Mouse (Mus musculus): ENCODE data around the gene Syngap1. TPM values are rescaled to one million over a fixed set of nuclear protein-coding genes. Genes with fewer than 3 reads are reported as not detected.
A peak's percentile ranks its signal among the peaks of the same experiment; 100 is the strongest.

Syngap1 gene
- polyA plus RNA-seq, 1 experiment from 2014 or later, result 3.7 TPM

- H3K36me3 ChIP-seq (ENCODE audit: control insufficient read depth, insufficient read depth, low read length), result peaks cover 15% of the 10 kb centered on the region
Observed at GRCm38 (mm10) chr17:26932839-26933398, 8.1 kb upstream of the Syngap1 start, which contains the start of gene Phf1. Gene Phf1 (plus strand): TSS chr17:26933052.

GRCm38 (mm10) chr17:26933419-26933818 is 7.6 kb upstream of the Syngap1 start:
- H3K9ac ChIP-seq (ENCODE audit: low read depth, low read length), result peak overlapping the region; percentile 82
- H3K4me1 ChIP-seq (ENCODE audit: control insufficient read depth, insufficient read depth, low read length), result peaks cover 20% of the 10 kb centered on the region
- peak overlapping the region; percentile 95 for H3K4me2 ChIP-seq
- H3K27ac ChIP-seq (ENCODE audit: low read depth, low read length), result peak overlapping the region; percentile 73
- H3K4me3 ChIP-seq (ENCODE audit: low read depth, low read length), result peak overlapping the region; percentile 73
- ATAC-seq (replicated peaks; ENCODE audit: insufficient number of reproducible peaks, low FRiP score, low TSS enrichment), result peak; percentile 24
- H3K36me3 ChIP-seq (ENCODE audit: control insufficient read depth, insufficient read depth, low read length), result peaks cover 15% of the 10 kb centered on the region
- no peaks in the 10 kb centered on the region for H3K9me3 ChIP-seq (replicated peaks; ENCODE audit: control insufficient read depth, low read length)
- no peaks in the 10 kb centered on the region for H3K27me3 ChIP-seq (ENCODE audit: control insufficient read depth, insufficient read depth, low read length)
- WGBS (ENCODE audit: insufficient replicate concordance), result 8% methylated on average over 13 of the region's 13 CpGs

More at GRCm38 (mm10) chr17:26932839-26933398, 8.1 kb upstream of the Syngap1 start, which contains the start of gene Phf1:
- H3K27ac ChIP-seq (ENCODE audit: low read depth, low read length), result peak within 1 kb of the TSS; percentile 73
- under 1% methylated on average over 33 of the region's 43 CpGs for WGBS (ENCODE audit: insufficient replicate concordance)
- peak within 1 kb of the TSS; percentile 73 for H3K4me3 ChIP-seq (ENCODE audit: low read depth, low read length)
- peak within 1 kb of the TSS; percentile 82 for H3K9ac ChIP-seq (ENCODE audit: low read depth, low read length)
- H3K27me3 ChIP-seq (ENCODE audit: control insufficient read depth, insufficient read depth, low read length), result no peaks in the 10 kb centered on the region
- peaks cover 15% of the 10 kb centered on the region for H3K4me1 ChIP-seq (ENCODE audit: control insufficient read depth, insufficient read depth, low read length)
- no peaks in the 10 kb centered on the region for H3K9me3 ChIP-seq (replicated peaks; ENCODE audit: control insufficient read depth, low read length)
- ATAC-seq (replicated peaks; ENCODE audit: insufficient number of reproducible peaks, low FRiP score, low TSS enrichment), result peak; percentile 85
- H3K4me2 ChIP-seq, result peak within 1 kb of the TSS; percentile 95

DNA sequence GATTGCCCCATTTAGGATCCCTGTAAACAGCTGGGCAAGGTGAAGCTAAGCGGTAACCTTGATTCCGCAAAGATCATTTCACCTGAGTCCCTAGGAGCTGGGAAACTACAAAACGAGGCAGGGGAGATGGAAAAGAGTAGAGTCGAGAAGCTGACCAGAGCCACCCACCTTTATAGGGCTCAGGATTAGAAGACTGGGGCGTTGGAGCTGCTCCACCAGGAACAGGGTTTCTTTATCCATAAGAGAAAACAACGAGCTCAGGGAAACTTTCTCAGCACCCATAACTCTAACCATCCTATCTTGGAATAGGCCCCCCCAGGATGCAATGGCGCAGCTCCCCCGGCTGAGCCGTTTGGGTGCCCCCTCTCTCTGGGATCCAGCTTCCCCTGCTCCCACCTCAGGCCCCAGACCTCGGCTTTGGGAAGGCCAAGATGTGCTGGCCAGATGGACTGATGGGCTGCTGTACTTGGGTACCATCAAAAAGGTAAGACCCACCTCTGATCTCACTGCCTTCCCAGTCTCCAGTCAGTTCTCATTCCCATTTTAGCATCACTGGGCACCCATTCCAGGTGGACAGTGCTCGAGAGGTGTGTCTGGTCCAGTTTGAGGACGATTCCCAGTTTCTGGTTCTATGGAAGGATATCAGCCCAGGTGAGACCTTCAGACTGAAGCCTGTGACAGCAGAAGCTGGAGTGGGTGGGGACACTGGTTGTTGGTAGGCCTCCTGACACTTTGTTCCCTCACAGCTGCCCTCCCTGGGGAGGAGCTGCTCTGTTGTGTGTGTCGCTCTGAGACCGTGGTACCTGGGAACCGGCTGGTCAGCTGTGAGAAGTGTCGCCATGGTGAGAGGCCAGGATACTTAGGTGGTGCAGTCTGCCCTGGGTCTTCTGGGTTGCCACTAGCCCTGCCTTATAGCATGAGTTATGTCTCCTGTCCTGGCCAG is 6.9 kb upstream of the Syngap1 start:
- H3K9ac ChIP-seq (ENCODE audit: low read depth, low read length), result peak overlapping the region; percentile 82; the same call in 1 of the 2 replicates

DNA sequence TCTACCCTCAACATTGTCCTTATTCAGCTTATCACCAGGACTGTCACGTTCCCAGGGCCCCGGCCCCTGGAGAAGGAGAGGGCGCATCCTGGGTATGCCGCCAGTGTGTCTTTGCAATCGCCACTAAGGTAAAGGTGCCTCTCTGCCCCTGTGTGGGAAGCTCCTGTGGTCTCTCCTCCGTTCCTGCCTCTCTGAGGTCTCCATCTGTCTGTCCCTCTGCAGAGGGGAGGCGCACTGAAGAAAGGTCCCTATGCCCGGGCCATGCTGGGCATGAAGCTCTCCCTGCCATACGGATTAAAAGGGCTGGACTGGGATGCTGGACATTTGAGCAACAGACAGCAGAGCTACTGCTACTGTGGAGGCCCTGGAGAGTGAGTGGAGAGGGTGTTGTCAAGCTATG is 6.0 kb upstream of the Syngap1 start:
- ATAC-seq (replicated peaks; ENCODE audit: insufficient number of reproducible peaks, low FRiP score, low TSS enrichment), result no peak
- Histone ChIP-seq H3K9ac (ENCODE audit: low read depth, low read length) (no peak overlapping the region), H3K27me3 (ENCODE audit: control insufficient read depth, insufficient read depth, low read length) (no peaks in the 10 kb centered on the region), H3K27ac (ENCODE audit: low read depth, low read length) (no peak overlapping the region), H3K9me3 (replicated peaks; ENCODE audit: control insufficient read depth, low read length) (no peaks in the 10 kb centered on the region), H3K36me3 (ENCODE audit: control insufficient read depth, insufficient read depth, low read length) (peaks cover 11% of the 10 kb centered on the region), H3K4me1 (ENCODE audit: control insufficient read depth, insufficient read depth, low read length) (peaks cover 26% of the 10 kb centered on the region), H3K4me2 (no peak overlapping the region), H3K4me3 (ENCODE audit: low read depth, low read length) (no peak overlapping the region)
- 87% methylated on average over 9 of the region's 9 CpGs for WGBS (ENCODE audit: insufficient replicate concordance)

More for the DNA sequence above, 6.9 kb upstream of the Syngap1 start:
- peak overlapping the region; percentile 73 for H3K4me3 ChIP-seq (ENCODE audit: low read depth, low read length)
- no peak for ATAC-seq (replicated peaks; ENCODE audit: insufficient number of reproducible peaks, low FRiP score, low TSS enrichment)
- H3K4me1 ChIP-seq (ENCODE audit: control insufficient read depth, insufficient read depth, low read length), result peaks cover 22% of the 10 kb centered on the region
- WGBS (ENCODE audit: insufficient replicate concordance), result 81% methylated on average over 16 of the region's 16 CpGs
- H3K9me3 ChIP-seq (replicated peaks; ENCODE audit: control insufficient read depth, low read length), result no peaks in the 10 kb centered on the region
- no peak overlapping the region for H3K27ac ChIP-seq (ENCODE audit: low read depth, low read length)
- peaks cover 11% of the 10 kb centered on the region for H3K36me3 ChIP-seq (ENCODE audit: control insufficient read depth, insufficient read depth, low read length)
- H3K27me3 ChIP-seq (ENCODE audit: control insufficient read depth, insufficient read depth, low read length), result no peaks in the 10 kb centered on the region
- peak overlapping the region; percentile 95 for H3K4me2 ChIP-seq

GRCm38 (mm10) chr17:26936453-26936852 is 4.6 kb upstream of the Syngap1 start:
- WGBS (ENCODE audit: insufficient replicate concordance), result 82% methylated on average over 12 of the region's 12 CpGs
- Histone ChIP-seq H3K4me1 (ENCODE audit: control insufficient read depth, insufficient read depth, low read length) (peaks cover 34% of the 10 kb centered on the region), H3K27ac (ENCODE audit: low read depth, low read length) (no peak overlapping the region), H3K9ac (ENCODE audit: low read depth, low read length) (no peak overlapping the region), H3K27me3 (ENCODE audit: control insufficient read depth, insufficient read depth, low read length) (no peaks in the 10 kb centered on the region), H3K4me2 (no peak overlapping the region), H3K36me3 (ENCODE audit: control insufficient read depth, insufficient read depth, low read length) (peaks cover 9% of the 10 kb centered on the region), H3K4me3 (ENCODE audit: low read depth, low read length) (no peak overlapping the region), H3K9me3 (replicated peaks; ENCODE audit: control insufficient read depth, low read length) (no peaks in the 10 kb centered on the region)
- ATAC-seq (replicated peaks; ENCODE audit: insufficient number of reproducible peaks, low FRiP score, low TSS enrichment), result no peak

- Histone ChIP-seq H3K9ac (ENCODE audit: low read depth, low read length) (no peak overlapping the region), H3K9me3 (replicated peaks; ENCODE audit: control insufficient read depth, low read length) (no peaks in the 10 kb centered on the region), H3K4me2 (no peak overlapping the region), H3K4me3 (ENCODE audit: low read depth, low read length) (no peak overlapping the region), H3K4me1 (ENCODE audit: control insufficient read depth, insufficient read depth, low read length) (peaks cover 34% of the 10 kb centered on the region), H3K27me3 (ENCODE audit: control insufficient read depth, insufficient read depth, low read length) (no peaks in the 10 kb centered on the region), H3K27ac (ENCODE audit: low read depth, low read length) (no peak overlapping the region), H3K36me3 (ENCODE audit: control insufficient read depth, insufficient read depth, low read length) (peaks cover 9% of the 10 kb centered on the region)
- 85% methylated on average over 15 of the region's 15 CpGs for WGBS (ENCODE audit: insufficient replicate concordance)
- no peak for ATAC-seq (replicated peaks; ENCODE audit: insufficient number of reproducible peaks, low FRiP score, low TSS enrichment)
Observed at GRCm38 (mm10) chr17:26936921-26937695, 3.9 kb upstream of the Syngap1 start.

GRCm38 (mm10) chr17:26937883-26938695 is 3.0 kb upstream of the Syngap1 start:
- no peak for ATAC-seq (replicated peaks; ENCODE audit: insufficient number of reproducible peaks, low FRiP score, low TSS enrichment)
- peaks cover 31% of the 10 kb centered on the region for H3K4me1 ChIP-seq (ENCODE audit: control insufficient read depth, insufficient read depth, low read length)
- 55% methylated on average over 16 of the region's 16 CpGs for WGBS (ENCODE audit: insufficient replicate concordance)

More at GRCm38 (mm10) chr17:26937883-26938695, 3.0 kb upstream of the Syngap1 start:
- Histone ChIP-seq H3K4me3 (ENCODE audit: low read depth, low read length) (peak overlapping the region; percentile 67), H3K9me3 (replicated peaks; ENCODE audit: control insufficient read depth, low read length) (no peaks in the 10 kb centered on the region), H3K4me2 (peak overlapping the region; percentile 99), H3K27ac (ENCODE audit: low read depth, low read length) (peak overlapping the region; percentile 96; the same call in 1 of the 2 replicates), H3K9ac (ENCODE audit: low read depth, low read length) (peak overlapping the region; percentile 85), H3K27me3 (ENCODE audit: control insufficient read depth, insufficient read depth, low read length) (no peaks in the 10 kb centered on the region), H3K36me3 (ENCODE audit: control insufficient read depth, insufficient read depth, low read length) (peaks cover 9% of the 10 kb centered on the region)

Measured in heart, embryonic 11.5 days (tissue).